Mouse (Mus musculus): ENCODE data around the gene Glrb. TPM values are rescaled to one million over a fixed set of nuclear protein-coding genes. Genes with fewer than 3 reads are reported as not detected.

The Glrb gene
- total and polyA plus RNA-seq, 2 experiments: not detected

DNA sequence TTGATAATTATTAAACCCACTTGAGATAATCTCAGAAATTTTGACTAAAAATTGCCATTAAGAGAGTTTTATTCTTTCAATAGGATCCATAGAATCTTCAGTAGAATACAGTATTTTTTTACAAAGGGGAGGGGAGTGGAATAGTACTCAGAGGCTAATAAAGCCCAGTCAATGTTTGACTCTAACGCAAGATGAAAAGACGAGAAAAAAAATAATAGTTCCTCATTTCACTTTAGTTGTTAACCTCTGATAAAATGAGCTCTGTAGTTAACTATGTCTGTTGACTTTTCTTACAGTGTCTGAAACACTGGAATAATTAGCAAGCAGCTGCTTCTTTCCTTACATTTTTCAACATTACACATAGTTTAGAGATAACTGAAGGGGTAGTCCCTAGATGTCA is 118.2 kb downstream of the Glrb start:
- Histone ChIP-seq H3K27me3 (ENCODE audit: control insufficient read depth, insufficient read depth, low read length) (no peaks in the 10 kb centered on the region), H3K79me2 (ENCODE audit: control insufficient read depth, insufficient read depth, low read length) (no peaks in the 10 kb centered on the region), H3K36me3 (ENCODE audit: control insufficient read depth, insufficient read depth, low read length) (no peaks in the 10 kb centered on the region), H3K4me1 (ENCODE audit: control insufficient read depth, insufficient read depth, low read length) (no peaks in the 10 kb centered on the region), H3K4me3 (ENCODE audit: insufficient read depth, low read depth, low read length) (no peak overlapping the region), H3K9ac (ENCODE audit: low read depth, low read length) (no peak overlapping the region), H3K27ac (replicated peaks; ENCODE audit: insufficient read depth, low read depth, low read length) (no peak overlapping the region)
- no peak for DNase-seq (ENCODE audit: extremely low read depth, low read depth, low spot score)
- TF ChIP-seq POLR2A (IDR thresholded peaks at IDR 0.05; ENCODE audit: extremely low read depth, insufficient read depth, low read length) (no peak), CTCF (IDR thresholded peaks at IDR 0.05; ENCODE audit: low read depth, low read length) (no peak)
- WGBS: 84% methylated on average over 2 of the region's 2 CpGs

Other genes with a start within 250 kb of the Glrb start
- 0.20 TPM in 1 of 2 replicates, not detected in the other for gene Gria2, start 110.8 kb downstream of the Glrb start, total RNA-seq (2014; rRNA removed)
- gene Gria2, start 110.8 kb downstream of the Glrb start, polyA plus RNA-seq (2012; rRNA removed): not detected in 2 replicates
- gene Pdgfc, start 122.8 kb upstream of the Glrb start, total RNA-seq (2014; rRNA removed): 2.1 and 2.6 TPM in 2 replicates
- 1.1 and 1.5 TPM in 2 replicates for gene Pdgfc, start 122.8 kb upstream of the Glrb start, polyA plus RNA-seq (2012; rRNA removed)

Data from liver, adult 2 months (tissue).